Mouse (Mus musculus): Measurements from ENCODE around the gene Naa35.

- TF ChIP-seq ZNF384 (IDR thresholded peaks at IDR 0.05; ENCODE audit: low read depth, low read length) (no peak), CHD2 (IDR thresholded peaks at IDR 0.05; ENCODE audit: low read depth, low read length) (no peak), MAFK (IDR thresholded peaks at IDR 0.05; ENCODE audit: insufficient read depth, low read depth, low read length) (no peak), ZC3H11A (IDR thresholded peaks at IDR 0.05; ENCODE audit: borderline replicate concordance, low read depth, low read length) (no peak)
Measured at GRCm38 (mm10) chr13:59649781-59650180, 64.7 kb downstream of the Naa35 start.

Data from ES-E14 (cell line).